Comparison of ENCODE assay signal across 8 mouse cellular contexts in the genomic region with DNA sequence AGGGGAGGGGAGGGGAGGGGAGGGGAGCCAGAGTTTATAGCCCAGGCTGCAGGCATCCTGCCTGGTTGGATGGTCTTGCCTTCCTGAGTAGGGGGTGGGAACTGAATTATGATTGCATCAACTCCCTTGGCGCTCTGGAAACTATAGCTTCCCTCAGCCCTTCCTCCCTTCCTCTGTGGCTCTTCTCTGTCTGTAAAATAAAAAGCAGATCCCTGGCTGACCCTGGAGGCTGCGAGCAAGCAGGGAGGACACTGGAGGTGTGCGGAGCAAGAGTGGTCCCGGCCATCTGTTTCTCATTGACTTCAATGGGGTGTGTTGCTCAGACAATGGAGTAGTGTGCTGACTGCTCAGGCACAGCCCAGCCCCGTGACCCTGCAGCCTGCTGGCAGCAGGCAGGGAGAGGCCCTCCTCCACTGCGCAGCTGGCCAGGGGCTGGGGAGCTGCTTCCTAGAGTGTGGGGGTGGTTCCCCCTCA. TPM values are rescaled to one million over a fixed set of nuclear protein-coding genes. Genes with fewer than 3 reads are reported as not detected.
A peak's percentile ranks its signal among the peaks of the same experiment; 100 is the strongest.
DNase-seq lines count a peak whose midpoint lies in the region; ATAC-seq and TF ChIP-seq lines count a peak whose summit lies in the region.

No protein-coding gene starts in this region.

- peaks cover 47% of the 10 kb centered on the region for H3K4me1 ChIP-seq in E14TG2a.4 (replicated peaks; ENCODE audit: low read depth, low read length)
- peaks cover 28% of the 10 kb centered on the region for H3K4me1 ChIP-seq in embryonic facial prominence, embryonic 15.5 days
- H3K4me1 ChIP-seq in heart, embryonic 14.5 days (ENCODE audit: control insufficient read depth in 2 of 2, insufficient read depth in 2 of 2, low read length in 2 of 2) = peaks cover 15 to 18% of the 10 kb centered on the region in 2 experiments
- peaks cover 52% of the 10 kb centered on the region for H3K4me1 ChIP-seq in limb, embryonic 12.5 days (replicated peaks)
- peaks cover 10% of the 10 kb centered on the region for H3K4me1 ChIP-seq in neural tube, embryonic 14.5 days (ENCODE audit: control insufficient read depth, insufficient read depth, low read length)

- no peak overlapping the region for H3K9ac ChIP-seq in embryonic facial prominence, embryonic 15.5 days
- peak overlapping the region; percentile 46 for H3K9ac ChIP-seq in heart, embryonic 14.5 days (ENCODE audit: low read length)
- H3K9ac ChIP-seq in limb, embryonic 12.5 days (replicated peaks) = peak overlapping the region; percentile 34
- peak overlapping the region; percentile 28; the same call in 1 of the 2 replicates for H3K9ac ChIP-seq in neural tube, embryonic 14.5 days (replicated peaks; ENCODE audit: low read depth, low read length)

- 3% methylated on average over 6 of the region's 6 CpGs for WGBS in embryonic facial prominence, embryonic 15.5 days
- 11% methylated on average over 6 of the region's 6 CpGs for WGBS in heart, embryonic 14.5 days
- WGBS in limb, embryonic 12.5 days = 0% methylated on average over 6 of the region's 6 CpGs
- WGBS in neural tube, embryonic 14.5 days = 1% methylated on average over 6 of the region's 6 CpGs

- ATAC-seq in embryonic facial prominence, embryonic 15.5 days (ENCODE audit: insufficient number of reproducible peaks, low FRiP score, low TSS enrichment, low read depth) = peak; percentile 97
- peak; percentile 87 for ATAC-seq in heart, embryonic 14.5 days (ENCODE audit: insufficient number of reproducible peaks, insufficient read depth, low FRiP score, low read depth)
- ATAC-seq in limb, embryonic 12.5 days (ENCODE audit: insufficient number of reproducible peaks, insufficient read depth, low FRiP score, low TSS enrichment, low read depth) = peak; percentile 99
- peak; percentile 95 for ATAC-seq in neural tube, embryonic 14.5 days (ENCODE audit: low read depth)

- H3K9me3 ChIP-seq in E14TG2a.4 (ENCODE audit: low read length) = no peaks in the 10 kb centered on the region
- no peaks in the 10 kb centered on the region for H3K9me3 ChIP-seq in embryonic facial prominence, embryonic 15.5 days (replicated peaks)
- no peaks in the 10 kb centered on the region for H3K9me3 ChIP-seq in heart, embryonic 14.5 days (ENCODE audit: control insufficient read depth, low read length)
- no peaks in the 10 kb centered on the region for H3K9me3 ChIP-seq in limb, embryonic 12.5 days
- no peaks in the 10 kb centered on the region for H3K9me3 ChIP-seq in neural tube, embryonic 14.5 days (ENCODE audit: control insufficient read depth, low read length)

- no peaks in the 10 kb centered on the region for H3K36me3 ChIP-seq in E14TG2a.4 (ENCODE audit: insufficient read depth, low read length)
- no peaks in the 10 kb centered on the region for H3K36me3 ChIP-seq in embryonic facial prominence, embryonic 15.5 days
- no peaks in the 10 kb centered on the region for H3K36me3 ChIP-seq in heart, embryonic 14.5 days (ENCODE audit: control insufficient read depth, insufficient read depth, low read length)
- H3K36me3 ChIP-seq in limb, embryonic 12.5 days = no peaks in the 10 kb centered on the region
- no peaks in the 10 kb centered on the region for H3K36me3 ChIP-seq in neural tube, embryonic 14.5 days (ENCODE audit: control insufficient read depth, insufficient read depth, low read length)

- H3K27ac ChIP-seq in embryonic facial prominence, embryonic 15.5 days (replicated peaks) = peak overlapping the region; percentile 91
- peak overlapping the region; percentile 72 to 86 for H3K27ac ChIP-seq in heart, embryonic 14.5 days (replicated peaks in 1 of 2; ENCODE audit: control insufficient read depth in 1 of 2, insufficient read depth in 1 of 2, low read depth in 2 of 2, low read length in 2 of 2)
- peak overlapping the region; percentile 98 for H3K27ac ChIP-seq in limb, embryonic 12.5 days
- H3K27ac ChIP-seq in neural tube, embryonic 14.5 days (ENCODE audit: low read depth, low read length) = peak overlapping the region; percentile 88

- peak; percentile 28 to 31 for DNase-seq in frontal cortex, postnatal 10 days (ENCODE audit: low spot score in 2 of 2)
- no peak for DNase-seq in frontal cortex, postnatal 36 days (ENCODE audit: low spot score in 2 of 2)
- DNase-seq in thymus, adult 18-20 months = no peak

- H3K4me3 ChIP-seq in E14TG2a.4 (replicated peaks; ENCODE audit: low read length) = peak overlapping the region; percentile 57
- no peak overlapping the region; the same call in 1 of the 2 replicates for H3K4me3 ChIP-seq in embryonic facial prominence, embryonic 15.5 days (replicated peaks)
- no peak overlapping the region for H3K4me3 ChIP-seq in heart, embryonic 14.5 days (ENCODE audit: control insufficient read depth in 1 of 2, insufficient read depth in 1 of 2, low read depth in 1 of 2, low read length in 2 of 2)
- no peak overlapping the region for H3K4me3 ChIP-seq in limb, embryonic 12.5 days (replicated peaks)
- no peak overlapping the region for H3K4me3 ChIP-seq in neural tube, embryonic 14.5 days (ENCODE audit: low read depth, low read length)

- no peak for TF ChIP-seq CTCF in E14TG2a.4 (conservative IDR thresholded peaks at IDR 0.05; ENCODE audit: low read length)

- H3K4me2 ChIP-seq in embryonic facial prominence, embryonic 15.5 days (replicated peaks) = peak overlapping the region; percentile 31
- H3K4me2 ChIP-seq in heart, embryonic 14.5 days (ENCODE audit: low read length) = peak overlapping the region; percentile 48
- H3K4me2 ChIP-seq in limb, embryonic 12.5 days = peak overlapping the region; percentile 46
- peak overlapping the region; percentile 34; the same call in 1 of the 2 replicates for H3K4me2 ChIP-seq in neural tube, embryonic 14.5 days (ENCODE audit: low read depth, low read length)

- H3K27me3 ChIP-seq in E14TG2a.4 (ENCODE audit: insufficient read depth, low read length) = no peaks in the 10 kb centered on the region
- H3K27me3 ChIP-seq in embryonic facial prominence, embryonic 15.5 days = no peaks in the 10 kb centered on the region
- H3K27me3 ChIP-seq in heart, embryonic 14.5 days (ENCODE audit: control insufficient read depth, insufficient read depth, low read length) = no peaks in the 10 kb centered on the region
- H3K27me3 ChIP-seq in limb, embryonic 12.5 days = no peaks in the 10 kb centered on the region
- H3K27me3 ChIP-seq in neural tube, embryonic 14.5 days (ENCODE audit: control insufficient read depth, insufficient read depth, low read length) = no peaks in the 10 kb centered on the region

RNA-seq across cellular contexts. Expression of a gene that starts 27.3 kb away (rescaled TPM):
- polyA plus RNA-seq in embryonic facial prominence, embryonic 15.5 days (2015; fragmentation: Nextera tagmentation; extraction: Ambion mirVana) = 64.4 and 68.3 TPM in 2 replicates
- polyA plus RNA-seq in heart, embryonic 14.5 days (2014; fragmentation: Nextera tagmentation; extraction: Ambion mirVana) = 37.7 and 46.2 TPM in 2 replicates
- 111 and 113 TPM in 2 replicates for polyA plus RNA-seq in limb, embryonic 12.5 days (2016; fragmentation: Nextera tagmentation; extraction: Ambion mirVana)
- polyA plus RNA-seq in neural tube, embryonic 14.5 days (2014; fragmentation: Nextera tagmentation; extraction: Ambion mirVana) = 0.87 and 7.9 TPM in 2 replicates

RNA-seq across cellular contexts. Expression of a gene that starts 33.7 kb away (rescaled TPM):
- not detected in 2 replicates for polyA plus RNA-seq in embryonic facial prominence, embryonic 15.5 days (2015; fragmentation: Nextera tagmentation; extraction: Ambion mirVana)
- not detected in 2 replicates for polyA plus RNA-seq in heart, embryonic 14.5 days (2014; fragmentation: Nextera tagmentation; extraction: Ambion mirVana)
- polyA plus RNA-seq in limb, embryonic 12.5 days (2016; fragmentation: Nextera tagmentation; extraction: Ambion mirVana) = not detected in 2 replicates
- 0.33 TPM in 1 of 2 replicates, not detected in the other for polyA plus RNA-seq in neural tube, embryonic 14.5 days (2014; fragmentation: Nextera tagmentation; extraction: Ambion mirVana)

RNA-seq across cellular contexts. Expression of a gene that starts 59.7 kb away (rescaled TPM):
- 2.1 and 2.4 TPM in 2 replicates for polyA plus RNA-seq in embryonic facial prominence, embryonic 15.5 days (2015; fragmentation: Nextera tagmentation; extraction: Ambion mirVana)
- polyA plus RNA-seq in heart, embryonic 14.5 days (2014; fragmentation: Nextera tagmentation; extraction: Ambion mirVana) = 1.3 and 1.5 TPM in 2 replicates
- 2.8 TPM in 2 replicates for polyA plus RNA-seq in limb, embryonic 12.5 days (2016; fragmentation: Nextera tagmentation; extraction: Ambion mirVana)
- 5.3 and 6.1 TPM in 2 replicates for polyA plus RNA-seq in neural tube, embryonic 14.5 days (2014; fragmentation: Nextera tagmentation; extraction: Ambion mirVana)

Comparison
In these comparisons a context has a peak if more than half of its experiments do, and no peak if none do; other contexts are left out.
1. DNase-seq: peak in frontal cortex, postnatal 10 days (2 of 2); none in frontal cortex, postnatal 36 days (0 of 2) and thymus, adult 18-20 months (0 of 2).
2. Peak in every context shown above with its lines, with median percentiles within 50 percentile points of each other: ATAC-seq, H3K27ac ChIP-seq and H3K4me2 ChIP-seq.